Mouse (Mus musculus): ENCODE measurements at regions not wholly inside any gene's neighbourhood (a gene's known extent, or its start where the extent isn't known, plus 50 kb on each side); places are given as distances from the start of the nearest gene placed in this dataset.
"Not testable (repeated sequence)": the region's sequence is repeated elsewhere in the genome, so short reads cannot be mapped to it uniquely, and the experiment has no call there.

GRCm38 (mm10) chr1:23316288-23316687, 81.3 kb downstream of the Ogfrl1 start:
- ATAC-seq: not testable (repeated sequence)

GRCm38 (mm10) chr1:23314863-23315262, 82.7 kb downstream of the Ogfrl1 start:
- not testable (repeated sequence) for ATAC-seq

DNA sequence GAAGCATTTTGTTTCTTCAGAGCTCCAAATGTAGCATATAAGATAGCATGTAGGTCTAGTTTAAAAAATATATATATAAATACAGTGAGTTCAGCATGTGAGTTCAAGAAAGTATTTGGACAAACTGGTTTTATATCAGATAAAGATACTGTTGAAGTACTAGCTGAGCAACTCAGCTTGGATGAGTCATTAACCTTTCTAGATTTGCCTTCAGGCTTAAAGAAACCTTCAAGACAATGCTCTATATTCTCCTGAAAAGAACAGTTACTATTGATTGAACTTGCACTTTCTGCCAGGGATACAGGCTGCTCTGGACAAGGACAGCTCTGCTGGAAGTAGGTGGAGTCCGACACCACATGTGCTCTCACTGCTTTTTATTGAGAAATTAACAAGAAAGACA, 104.9 kb downstream of the Ogfrl1 start:
- ATAC-seq: no peak

- no peak for ATAC-seq
Observed at GRCm38 (mm10) chr1:23286741-23287140, 110.8 kb downstream of the Ogfrl1 start.

GRCm38 (mm10) chr1:23282870-23283219, 114.7 kb downstream of the Ogfrl1 start:
- no peak for ATAC-seq

- no peak for ATAC-seq
Observed at GRCm38 (mm10) chr1:23282215-23282869, 115.2 kb downstream of the Ogfrl1 start.

DNA sequence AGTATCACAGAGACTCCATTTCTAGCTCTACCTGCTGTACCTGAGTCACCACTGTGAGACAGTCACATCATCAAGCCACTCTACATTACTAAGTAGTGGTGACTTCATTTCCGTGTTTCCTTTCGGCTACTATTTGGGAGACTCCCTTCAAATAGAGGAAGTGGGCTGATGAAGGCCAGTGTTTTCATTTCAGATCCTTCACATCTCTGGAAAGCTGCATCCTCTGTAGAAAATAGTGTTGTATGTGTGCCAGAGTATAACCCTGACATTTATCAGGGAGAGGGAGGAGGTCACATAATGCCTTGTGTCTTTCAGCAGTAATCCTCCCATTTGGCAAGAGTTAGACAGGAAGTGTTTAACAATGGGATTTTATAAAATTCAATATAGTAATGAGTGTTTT, 117.7 kb downstream of the Ogfrl1 start:
- no peak for ATAC-seq

GRCm38 (mm10) chr1:23272077-23272476, 125.5 kb downstream of the Ogfrl1 start:
- no peak for ATAC-seq

DNA sequence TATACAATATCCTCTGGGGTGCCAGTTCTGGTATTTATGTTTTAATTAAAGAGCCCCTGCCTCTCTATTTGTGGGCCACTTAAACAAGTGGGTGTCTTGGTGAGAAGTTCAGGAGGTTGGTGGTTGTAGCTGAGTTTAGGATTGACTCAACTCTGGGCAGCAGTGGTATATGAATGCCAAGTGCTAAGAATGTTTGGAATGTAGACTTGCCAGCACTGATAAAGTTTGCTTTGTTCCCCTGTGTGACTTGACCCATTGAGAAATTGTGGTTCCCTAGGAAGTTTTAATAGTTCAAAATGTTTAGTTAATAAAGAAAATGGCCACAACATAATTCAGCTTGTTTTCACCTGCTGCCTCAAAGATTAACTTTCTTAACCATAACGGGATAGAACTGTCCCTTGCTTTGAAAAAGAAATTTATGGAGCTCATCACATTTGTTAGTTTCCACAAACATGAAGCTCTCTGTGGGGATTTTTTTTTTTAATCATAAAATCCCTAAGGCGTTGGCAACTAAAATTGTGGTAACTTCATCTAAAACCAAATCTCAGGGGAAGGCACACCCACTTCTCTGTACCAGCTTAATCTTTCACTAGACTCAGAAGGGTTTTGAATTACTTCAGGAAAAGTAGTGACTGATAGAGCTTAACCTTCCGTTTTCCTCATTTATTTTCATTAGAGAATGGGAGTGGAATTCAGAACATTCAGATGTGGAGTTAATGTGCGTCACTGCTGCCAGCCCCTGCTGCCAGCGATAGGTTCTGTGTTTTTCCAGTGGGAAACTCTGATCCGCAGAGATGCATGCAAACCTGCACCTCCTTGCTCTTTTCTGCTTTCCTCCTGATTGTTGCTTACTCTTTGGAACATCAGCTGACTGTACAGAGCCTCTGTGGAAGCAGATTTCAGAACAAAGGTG, 126.4 kb downstream of the Ogfrl1 start:
- no peak for ATAC-seq

- ATAC-seq: no peak
Observed at GRCm38 (mm10) chr1:23268062-23268461, 129.5 kb downstream of the Ogfrl1 start.

DNA sequence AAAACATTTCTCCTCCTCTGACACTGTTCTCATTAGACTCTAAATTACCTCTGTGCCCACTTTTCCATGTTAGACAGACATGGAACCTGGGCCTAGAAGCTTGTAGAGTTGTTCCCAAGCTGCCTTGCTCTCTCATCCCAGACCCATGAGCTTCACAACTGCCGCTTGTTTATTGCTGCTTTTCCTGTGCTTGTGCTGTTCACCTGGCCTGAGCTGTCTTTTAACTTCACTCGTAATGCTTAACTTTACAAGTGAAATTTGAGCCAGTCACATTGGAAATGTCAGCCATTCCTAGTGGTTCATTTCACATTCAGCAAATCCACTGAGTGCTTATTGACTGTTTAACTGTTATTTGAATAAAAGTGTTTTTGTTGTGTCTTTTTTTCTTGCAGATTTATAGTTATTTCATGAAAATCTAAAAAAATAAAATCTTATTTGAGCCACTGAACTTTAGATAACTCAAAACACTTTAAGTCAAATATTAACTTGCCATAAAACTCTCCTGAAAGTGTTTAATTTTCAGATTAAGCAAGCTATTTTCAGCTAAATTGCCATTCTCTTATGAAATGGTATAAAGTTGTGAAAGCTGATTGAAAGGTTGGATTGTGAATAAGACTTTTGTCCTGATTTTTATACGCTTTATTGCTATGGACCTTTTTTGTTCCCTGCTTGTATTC, 131.9 kb downstream of the Ogfrl1 start:
- no peak for ATAC-seq

DNA sequence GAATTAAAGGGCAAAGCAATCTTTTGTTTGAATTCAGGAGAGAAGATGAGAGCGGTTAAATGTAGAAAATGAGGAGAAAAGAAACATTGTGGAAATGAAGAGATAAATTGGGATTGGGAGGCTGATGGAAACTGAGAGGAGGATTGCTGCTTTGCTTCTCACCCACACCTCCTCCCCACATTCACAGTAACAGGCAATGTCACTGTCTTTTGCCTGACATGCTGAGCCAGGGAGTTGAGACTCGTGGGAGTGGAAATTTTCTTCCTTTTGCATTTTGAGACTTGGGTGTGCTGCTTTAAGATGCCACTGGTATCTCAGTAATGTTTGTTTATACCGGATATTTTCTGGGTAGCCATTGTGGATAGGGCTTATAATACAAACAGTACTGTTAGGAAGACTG, 133.3 kb downstream of the Ogfrl1 start:
- no peak for ATAC-seq

DNA sequence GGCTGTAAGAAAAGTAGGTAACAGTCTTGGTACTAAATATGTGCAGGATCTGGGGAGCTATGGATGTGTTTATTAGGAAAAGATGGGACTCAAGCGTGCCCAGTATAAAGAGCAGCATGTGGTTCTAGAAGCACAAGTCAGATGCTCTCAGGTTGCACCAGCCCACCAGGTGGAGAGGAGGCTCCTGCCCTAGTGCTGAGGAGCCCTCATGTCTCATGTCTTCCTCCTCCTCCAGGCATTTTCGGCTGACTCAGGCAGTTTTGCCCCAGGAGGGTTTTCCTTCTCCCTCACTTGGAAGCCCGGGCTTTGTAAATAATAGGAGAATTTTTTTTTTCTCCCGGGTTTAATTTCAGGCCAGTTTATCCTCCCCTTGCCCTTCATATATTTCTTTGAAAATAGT, 133.8 kb downstream of the Ogfrl1 start:
- ATAC-seq: no peak

GRCm38 (mm10) chr1:23261652-23262051, 135.9 kb downstream of the Ogfrl1 start:
- ATAC-seq: no peak

- no peak for ATAC-seq
Observed at GRCm38 (mm10) chr1:23257306-23257895, 140.2 kb downstream of the Ogfrl1 start.

- ATAC-seq: no peak
Observed at GRCm38 (mm10) chr1:23256630-23257001, 141.0 kb downstream of the Ogfrl1 start.

DNA sequence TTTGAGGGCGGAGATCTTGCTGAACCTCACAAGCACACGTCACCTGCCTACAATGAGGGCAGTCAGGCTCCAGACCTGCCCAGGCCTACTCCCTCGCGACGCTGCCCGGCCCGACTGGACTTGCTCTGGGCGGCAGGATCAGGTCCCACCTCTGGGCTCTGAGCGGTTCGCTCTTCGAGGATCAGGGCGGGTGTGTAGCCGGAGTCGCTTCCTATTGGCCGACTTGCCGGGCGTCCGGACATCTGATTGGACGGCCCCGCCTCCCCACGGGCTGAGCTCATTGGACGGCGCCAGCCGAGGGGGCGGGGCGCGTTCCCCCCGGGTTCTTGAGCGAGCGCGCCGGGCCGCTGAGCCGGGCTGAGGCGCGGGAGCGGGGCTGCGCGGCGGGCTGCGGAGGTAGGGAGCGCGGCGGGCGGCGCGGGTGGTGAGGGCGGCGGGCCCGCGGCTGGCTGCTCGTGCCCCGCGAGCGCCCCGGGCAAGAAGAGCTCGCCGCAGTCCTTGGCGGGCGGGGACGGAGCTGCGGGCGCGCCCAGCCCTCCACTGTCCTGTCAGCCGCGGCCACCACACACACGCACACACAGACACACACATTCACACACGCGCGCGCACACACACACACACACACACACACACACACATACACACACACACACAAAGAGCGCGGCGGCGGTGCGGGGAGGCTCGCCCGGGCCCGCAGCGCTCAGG, 141.5 kb downstream of the Ogfrl1 start:
- ATAC-seq: peak; percentile 82

- ATAC-seq: no peak
Observed at GRCm38 (mm10) chr1:23254235-23254634, 143.3 kb downstream of the Ogfrl1 start.

GRCm38 (mm10) chr1:23231522-23231921, 129.5 kb upstream of the 4933415F23Rik start:
- ATAC-seq: no peak

GRCm38 (mm10) chr1:23228478-23228877, 126.4 kb upstream of the 4933415F23Rik start:
- ATAC-seq: no peak

DNA sequence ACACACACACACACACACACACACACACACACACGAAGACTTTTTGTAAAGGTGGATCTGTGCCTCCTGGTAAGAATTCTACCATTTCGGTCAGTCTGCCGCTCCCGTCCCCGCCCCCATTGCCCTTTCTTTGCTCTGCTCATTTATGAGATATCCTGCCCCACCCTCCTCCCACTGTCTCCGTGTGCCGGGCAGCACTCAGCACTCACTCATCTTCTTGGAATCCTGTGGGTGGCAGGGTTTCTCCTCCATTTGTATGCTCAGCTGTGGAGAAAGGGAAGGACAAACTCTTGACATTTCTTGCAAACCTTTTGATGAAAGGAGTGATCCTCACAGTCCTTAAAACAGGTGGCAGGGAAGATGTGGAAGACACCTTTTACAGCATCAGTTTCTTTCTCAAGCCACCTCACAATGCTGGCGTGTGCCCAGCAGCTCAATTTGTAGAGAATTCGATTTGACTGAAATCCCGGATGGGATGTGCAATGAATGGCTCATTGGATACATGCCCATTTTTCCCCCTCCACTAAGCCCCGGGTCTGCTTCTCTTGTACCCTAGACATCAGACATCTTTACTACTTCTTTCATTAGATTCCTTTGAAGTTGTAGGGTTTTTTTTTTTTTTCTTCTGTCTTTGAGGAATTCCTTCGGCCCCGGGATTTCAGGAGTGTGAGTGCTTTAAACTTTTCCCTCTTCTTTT, 112.6 kb upstream of the 4933415F23Rik start:
- ATAC-seq: no peak

- ATAC-seq: no peak
Observed at GRCm38 (mm10) chr1:23207843-23208242, 105.8 kb upstream of the 4933415F23Rik start.

Measured in activated CD4-positive, CD25-positive, alpha-beta regulatory T cell, adult 4 months (primary cell).